Mouse (Mus musculus) layer of hippocampus, adult 18-20 months (tissue): ENCODE measurements around the gene Insig1. TPM values are rescaled to one million over a fixed set of nuclear protein-coding genes. Genes with fewer than 3 reads are reported as not detected.

Experiments
- DNase-seq, 2 experiments: peaks; one replicate each; pipeline ENCODE4 v3.0.0; 2022; ENCODE audit warnings: low spot score in 2 of 2
- long read RNA-seq: library from polyadenylated mRNA; stranded (forward); transcript quantifications from one replicate; pipeline ENCODE4 v2.0.0, GENCODE M21; 2021
- total RNA-seq, 2 experiments: library from RNA; stranded (reverse); gene quantifications; 2 replicates each; pipeline ENCODE4 v1.2.3; 2021

Insig1 gene
- total RNA-seq, result 10 to 100 TPM; 62.3 to 62.5 TPM
- long read RNA-seq, transcript Insig1-201 (5 exons, 2,697 nt), result major isoform, 103 of 117 reads
- long read RNA-seq, partial matches to known transcripts, result 3 of 117 reads
- long read RNA-seq, other reads (novel, unspliced or antisense), result 11 of 117 reads

- peak; percentile 97 to 99 for DNase-seq
These were observed at the start of gene Insig1 for GRCm38 (mm10) chr5:28070828-28071455. Gene Insig1 (plus strand): TSS chr5:28071363.

DNA sequence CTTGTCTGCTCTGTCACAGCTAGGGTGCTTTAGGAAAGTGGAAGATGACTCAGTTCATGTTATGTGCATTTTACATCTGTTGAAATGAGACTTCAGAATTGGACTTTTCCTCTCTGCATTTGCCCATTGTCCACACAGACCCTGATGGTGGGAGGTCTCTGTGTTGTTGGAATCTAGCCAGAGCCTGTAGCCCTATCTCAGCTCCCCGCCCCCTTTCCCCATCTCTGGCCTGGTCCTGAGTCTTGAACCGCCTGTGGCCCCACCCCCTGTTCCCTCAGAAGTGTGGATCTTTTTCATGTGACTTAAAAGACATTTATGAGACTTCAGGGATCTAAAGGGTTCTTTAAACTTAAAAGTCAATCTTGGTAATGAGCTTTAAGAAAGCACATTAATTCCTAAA, 47.7 kb upstream of the Insig1 start:
- DNase-seq, result no peak

DNA sequence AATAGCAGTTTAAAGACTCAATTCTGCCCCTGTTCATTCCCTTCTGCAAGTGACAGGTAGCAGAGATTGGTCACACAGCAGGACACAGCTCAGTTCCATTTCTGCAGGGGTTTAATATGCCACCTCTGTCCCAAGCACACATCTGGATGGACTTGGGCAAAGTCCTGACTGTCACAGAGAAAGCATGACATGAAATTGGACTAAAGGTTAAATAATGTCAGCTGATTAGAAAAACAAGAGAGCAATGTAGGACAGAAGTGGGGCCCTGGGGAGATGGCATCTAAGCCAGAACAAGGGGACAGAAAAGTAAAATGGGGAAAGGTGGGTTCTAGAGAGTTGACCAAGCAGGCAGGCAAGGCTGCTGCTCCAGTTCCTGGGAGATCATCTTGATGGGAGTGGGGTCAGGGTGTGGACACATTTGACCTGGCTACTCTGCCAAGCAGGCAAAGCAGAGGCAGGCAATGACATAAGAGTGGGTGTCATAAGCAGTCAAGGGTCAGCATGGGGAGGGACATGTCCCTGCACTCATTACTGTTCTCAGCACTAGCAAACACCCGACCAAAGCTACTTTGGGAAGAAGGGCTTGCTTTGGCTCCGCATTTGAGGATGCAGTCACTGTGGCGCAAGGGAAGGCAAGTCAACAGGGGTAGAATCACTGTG, 39.5 kb upstream of the Insig1 start:
- DNase-seq, result no peak

DNA sequence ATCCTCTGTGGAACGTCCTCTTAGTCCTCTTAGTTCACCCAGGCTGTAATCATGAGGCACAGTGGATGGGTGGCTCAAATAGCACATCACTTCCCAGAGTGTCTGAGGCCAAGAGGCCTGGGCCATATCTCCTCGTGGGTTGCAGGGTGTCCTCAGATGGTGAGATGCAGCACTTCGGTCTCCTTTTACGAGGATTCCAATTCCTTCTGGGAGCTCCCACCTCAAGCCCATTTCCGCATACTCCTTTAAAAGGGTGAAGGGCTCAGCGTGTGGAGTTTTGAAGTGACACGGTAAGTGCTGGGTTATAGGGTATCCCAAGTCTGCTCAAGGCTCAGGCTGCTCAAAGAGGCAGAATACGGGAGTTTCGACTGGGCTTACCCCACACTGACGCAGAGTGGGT, 38.3 kb upstream of the Insig1 start:
- no peak for DNase-seq

- no peak for DNase-seq
These were observed 37.9 kb upstream of the Insig1 start for GRCm38 (mm10) chr5:28033281-28033680.

GRCm38 (mm10) chr5:28033826-28034225, 37.3 kb upstream of the Insig1 start:
- no peak for DNase-seq

DNA sequence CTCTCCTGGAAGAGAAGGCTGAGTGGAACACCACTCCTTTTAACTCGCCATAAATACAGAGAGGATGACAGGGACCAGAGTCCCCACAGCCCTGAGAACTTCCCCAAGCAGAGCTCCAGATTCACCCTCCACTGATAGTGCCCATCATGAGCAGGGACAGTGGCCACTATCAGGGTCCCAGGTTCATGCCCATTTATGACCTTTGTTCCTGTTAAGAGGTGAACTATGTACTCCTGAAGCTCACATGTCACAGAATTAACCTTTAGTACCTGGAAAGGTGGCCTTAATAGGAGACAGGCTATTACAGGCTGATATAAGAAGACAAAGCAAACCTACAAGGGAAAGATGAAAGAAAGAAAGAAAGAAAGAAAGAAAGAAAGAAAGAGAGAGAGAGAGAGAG, 35.2 kb upstream of the Insig1 start:
- DNase-seq, result no peak

- DNase-seq, result no peak
These were observed 34.6 kb upstream of the Insig1 start for GRCm38 (mm10) chr5:28036518-28036917.

DNA sequence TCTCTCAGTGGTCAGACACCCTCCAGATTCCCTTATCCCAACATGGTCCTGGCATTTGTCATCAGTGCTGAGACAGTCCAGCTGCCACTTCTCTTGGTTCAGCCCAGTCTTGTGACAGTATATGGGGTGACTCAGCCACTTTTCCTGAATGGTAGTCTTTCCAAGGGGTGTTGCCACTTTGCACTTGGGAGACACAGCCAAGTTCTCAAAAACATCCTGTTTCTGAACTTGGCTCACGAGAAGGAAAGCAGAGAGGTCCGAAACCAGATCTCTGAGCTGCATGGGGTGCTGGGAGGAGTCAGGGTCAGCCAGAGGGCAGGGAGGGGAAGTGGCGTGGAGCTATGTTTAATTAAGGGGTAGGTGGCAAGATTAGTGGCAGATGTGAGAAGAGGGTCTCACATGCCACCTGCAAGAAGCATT, 34.0 kb upstream of the Insig1 start:
- no peak for DNase-seq

- DNase-seq, result no peak
These were observed 33.5 kb upstream of the Insig1 start for GRCm38 (mm10) chr5:28037639-28038038.

- no peak for DNase-seq
These were observed 33.0 kb upstream of the Insig1 start for GRCm38 (mm10) chr5:28038115-28038514.

DNA sequence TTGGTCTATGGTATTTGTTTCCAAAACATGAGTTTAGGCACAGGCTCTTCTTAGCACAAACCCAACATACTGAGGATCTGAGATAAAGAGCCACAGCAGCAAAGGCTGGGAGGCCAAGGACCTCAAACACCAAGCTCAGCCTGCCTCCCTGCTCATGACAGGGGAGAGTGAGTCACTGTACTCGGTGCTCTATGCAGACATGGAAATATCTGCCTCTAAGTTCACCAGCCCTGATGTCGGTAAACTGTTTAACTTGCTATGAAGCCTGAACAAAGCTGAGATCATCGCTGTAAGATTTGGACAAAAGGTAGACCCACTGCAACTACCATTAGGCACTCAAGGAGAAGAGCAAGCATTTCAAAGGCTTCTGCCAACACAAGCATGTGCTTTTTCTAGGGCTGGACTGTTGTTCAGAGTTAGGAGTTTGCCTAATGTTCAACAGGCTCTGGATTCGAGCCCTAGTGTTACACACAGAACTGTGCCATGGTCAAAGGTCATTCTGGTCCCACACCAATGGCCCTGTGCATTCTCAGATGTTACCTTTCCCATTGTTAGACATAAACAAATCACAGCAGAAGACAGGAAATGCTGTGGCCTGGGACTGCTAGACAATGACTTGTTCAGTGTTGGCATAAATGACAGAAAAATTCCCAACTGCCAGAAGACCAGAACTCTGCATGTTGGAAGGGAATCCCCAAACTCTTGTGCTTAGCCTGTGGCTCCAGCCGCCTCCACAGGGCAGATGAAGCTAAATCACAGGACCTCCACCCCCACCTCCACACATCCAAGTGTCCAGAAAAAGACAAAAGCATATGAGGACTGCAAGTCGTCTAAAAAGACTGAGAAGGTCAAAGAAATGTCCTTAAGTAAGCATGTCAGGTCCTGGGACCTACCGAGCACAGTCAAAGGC, 31.2 kb upstream of the Insig1 start:
- no peak for DNase-seq

- no peak for DNase-seq
These were observed 30.4 kb upstream of the Insig1 start for GRCm38 (mm10) chr5:28040726-28041125.

DNA sequence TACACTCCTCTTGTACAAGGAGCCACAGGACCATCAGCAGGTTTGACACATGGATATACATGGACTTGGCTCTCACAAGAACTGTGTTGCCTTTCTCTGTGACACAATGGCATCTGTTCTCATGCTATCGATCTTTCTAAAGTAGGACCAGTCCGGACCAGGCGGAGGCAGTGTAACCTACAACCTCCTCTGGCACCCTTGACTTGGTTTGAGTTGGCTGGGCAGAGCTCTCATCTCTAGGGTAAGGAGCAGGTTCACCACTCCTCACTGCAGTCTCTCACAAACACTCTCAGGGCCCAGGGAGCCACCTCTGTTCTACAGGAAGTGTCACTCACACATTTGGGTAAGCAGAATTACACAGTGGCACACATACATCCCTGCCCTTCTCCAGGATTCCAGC, 29.1 kb upstream of the Insig1 start:
- no peak for DNase-seq

DNA sequence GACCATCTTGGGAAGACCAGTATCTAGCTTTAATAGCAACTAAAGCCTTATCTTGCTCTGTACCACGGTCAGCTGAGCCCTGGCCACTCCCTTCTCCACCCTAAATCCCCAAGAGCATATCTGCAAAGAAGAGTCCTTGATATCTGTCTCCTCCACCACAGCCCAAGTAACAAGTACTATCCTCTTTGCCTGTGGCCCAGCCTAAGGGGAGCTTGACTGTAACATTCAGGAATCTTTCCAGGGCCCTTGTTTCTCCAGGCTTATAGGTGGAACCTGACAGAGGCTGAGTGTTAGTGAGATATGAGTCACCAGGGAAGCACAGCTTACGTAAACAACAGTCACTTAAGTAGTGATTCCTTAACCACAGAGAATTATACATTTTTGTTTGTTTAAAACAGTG, 28.4 kb upstream of the Insig1 start:
- no peak for DNase-seq

DNA sequence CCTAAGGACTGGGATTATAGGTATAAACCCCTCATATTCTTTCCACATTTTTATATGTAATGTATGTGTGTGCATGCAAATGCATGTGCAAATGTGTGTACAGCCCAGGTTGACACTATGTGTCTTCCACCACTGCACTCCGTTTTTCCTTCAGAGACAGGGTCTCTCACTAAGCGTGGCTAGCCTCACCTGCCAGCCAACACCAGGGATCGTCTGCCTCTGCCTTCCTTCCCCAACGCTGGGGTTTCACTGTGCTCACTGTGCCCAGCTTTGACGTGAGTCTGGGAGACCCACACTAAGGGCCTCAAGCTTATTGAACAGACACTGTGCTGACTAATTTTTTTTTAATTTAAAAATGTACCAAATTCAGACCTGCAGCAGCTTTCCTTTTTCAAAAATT, 27.8 kb upstream of the Insig1 start:
- no peak for DNase-seq

GRCm38 (mm10) chr5:28046966-28047365, 24.2 kb upstream of the Insig1 start:
- no peak for DNase-seq

GRCm38 (mm10) chr5:28047961-28048360, 23.2 kb upstream of the Insig1 start:
- DNase-seq, result no peak

- DNase-seq, result no peak
These were observed 15.7 kb upstream of the Insig1 start for GRCm38 (mm10) chr5:28055450-28055849.

DNA sequence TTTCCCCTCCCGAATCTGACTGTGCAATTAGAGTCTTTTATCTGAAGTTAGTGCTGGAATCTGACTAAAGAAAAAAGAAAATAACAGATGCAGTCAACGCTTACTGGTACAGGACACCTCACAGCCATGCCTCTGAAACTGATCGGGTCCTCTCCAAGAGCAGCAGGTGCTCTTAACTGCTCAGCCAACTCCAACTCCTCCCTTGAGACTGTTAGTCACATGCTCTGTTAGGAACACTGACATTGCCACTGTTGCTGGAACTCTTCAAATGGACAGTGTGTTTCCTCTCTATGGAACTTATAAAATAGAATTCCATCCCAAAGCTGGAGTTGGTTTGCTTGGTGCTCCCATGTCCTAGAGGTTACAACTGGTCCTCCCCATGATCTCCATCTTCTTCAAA, 14.3 kb upstream of the Insig1 start:
- no peak for DNase-seq

- DNase-seq, result peak in 1 of 2 experiments; percentile 47
These were observed 10.7 kb upstream of the Insig1 start for GRCm38 (mm10) chr5:28060506-28060905.

DNA sequence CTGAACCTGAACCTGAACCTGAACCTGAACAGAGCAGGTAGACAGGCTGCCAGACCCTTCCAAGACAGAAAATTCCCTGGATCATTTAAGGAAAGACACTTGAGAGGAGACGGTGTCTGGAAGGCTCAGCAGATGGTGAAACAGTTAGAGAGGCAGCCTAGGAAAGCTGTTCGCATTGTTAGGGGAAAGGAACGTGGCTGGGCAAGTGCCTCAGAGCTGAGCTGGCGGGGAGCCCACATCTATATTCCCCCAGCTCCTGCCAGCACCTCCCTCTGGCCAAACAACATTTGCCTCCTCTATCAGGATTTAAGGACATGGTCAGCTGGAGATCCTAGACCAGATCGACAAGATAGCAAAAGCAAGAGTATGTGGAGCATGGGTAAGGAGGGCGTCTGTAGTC, 10.2 kb upstream of the Insig1 start:
- DNase-seq, result peak; percentile 35 to 43
